Mouse (Mus musculus): ENCODE measurements around the gene 1700028P14Rik. TPM values are rescaled to one million over a fixed set of nuclear protein-coding genes. Genes with fewer than 3 reads are reported as not detected.
"Not testable (repeated sequence)": the region's sequence is repeated elsewhere in the genome, so short reads cannot be mapped to it uniquely, and the experiment has no call there.

1700028P14Rik gene
- total RNA-seq (2021): 1 to 10 TPM; 1.9 to 2.1 TPM

- peak; percentile 63 to 83 for DNase-seq (ENCODE audit: extremely low spot score in 1 of 2, low spot score in 2 of 2)
- intact Hi-C loops (cut with DNase I): loop anchor here (5.0 kb wide), 1 partner anchor 105 kb away; the partner anchor contains the start of gene Apba1
Measured at GRCm38 (mm10) chr19:23652644-23653043, at the start of gene 1700028P14Rik. TSS of gene 1700028P14Rik (minus strand) at chr19:23652812.

GRCm38 (mm10) chr19:23699131-23699530 is 46.5 kb upstream of the 1700028P14Rik start:
- DNase-seq (ENCODE audit: extremely low spot score in 1 of 2, low spot score in 2 of 2): no peak
- intact Hi-C loops (cut with DNase I): no loop called here

- DNase-seq (ENCODE audit: extremely low spot score in 1 of 2, low spot score in 2 of 2): no peak
- intact Hi-C loops (cut with DNase I): no loop called here
Measured at GRCm38 (mm10) chr19:23698366-23698765, 45.8 kb upstream of the 1700028P14Rik start.

- intact Hi-C loops (cut with DNase I): no loop called here
- no peak for DNase-seq (ENCODE audit: extremely low spot score in 1 of 2, low spot score in 2 of 2)
Measured at GRCm38 (mm10) chr19:23697861-23698260, 45.2 kb upstream of the 1700028P14Rik start.

- DNase-seq (ENCODE audit: extremely low spot score in 1 of 2, low spot score in 2 of 2): no peak
- intact Hi-C loops (cut with DNase I): no loop called here
Measured at GRCm38 (mm10) chr19:23694344-23694743, 41.7 kb upstream of the 1700028P14Rik start.

- intact Hi-C loops (cut with DNase I): no loop called here
- peak in 1 of 2 experiments; percentile 19 for DNase-seq (ENCODE audit: extremely low spot score in 1 of 2, low spot score in 2 of 2)
Measured at GRCm38 (mm10) chr19:23688421-23688946, 35.9 kb upstream of the 1700028P14Rik start.

- intact Hi-C loops (cut with DNase I): loop anchor here (2.0 kb wide), 1 partner anchor 71 kb away; the partner anchor contains the start of gene Apba1
- DNase-seq (ENCODE audit: extremely low spot score in 1 of 2, low spot score in 2 of 2): peak; percentile 74 to 94
Measured at GRCm38 (mm10) chr19:23687296-23688021, 34.8 kb upstream of the 1700028P14Rik start, which contains the start of gene Ptar1. TSS of gene Ptar1 (plus strand) at chr19:23687429.

- no peak for DNase-seq (ENCODE audit: extremely low spot score in 1 of 2, low spot score in 2 of 2)
- intact Hi-C loops (cut with DNase I): loop anchor here (2.0 kb wide), 1 partner anchor 72 kb away; the partner anchor contains the start of gene Apba1
Measured at GRCm38 (mm10) chr19:23686962-23687295, 34.3 kb upstream of the 1700028P14Rik start.

GRCm38 (mm10) chr19:23675656-23676055 is 23.0 kb upstream of the 1700028P14Rik start:
- DNase-seq (ENCODE audit: extremely low spot score in 1 of 2, low spot score in 2 of 2); intact Hi-C loops (cut with DNase I): not testable (repeated sequence)

GRCm38 (mm10) chr19:23673021-23673420 is 20.4 kb upstream of the 1700028P14Rik start:
- intact Hi-C loops (cut with DNase I): no loop called here
- no peak for DNase-seq (ENCODE audit: extremely low spot score in 1 of 2, low spot score in 2 of 2)

GRCm38 (mm10) chr19:23668142-23668655 is 15.6 kb upstream of the 1700028P14Rik start:
- intact Hi-C loops (cut with DNase I): no loop called here
- no peak for DNase-seq (ENCODE audit: extremely low spot score in 1 of 2, low spot score in 2 of 2)

- no peak for DNase-seq (ENCODE audit: extremely low spot score in 1 of 2, low spot score in 2 of 2)
- intact Hi-C loops (cut with DNase I): no loop called here
Measured at GRCm38 (mm10) chr19:23664083-23664482, 11.5 kb upstream of the 1700028P14Rik start.

GRCm38 (mm10) chr19:23658350-23658749 is 5.7 kb upstream of the 1700028P14Rik start:
- DNase-seq (ENCODE audit: extremely low spot score in 1 of 2, low spot score in 2 of 2): no peak
- intact Hi-C loops (cut with DNase I): no loop called here

- intact Hi-C loops (cut with DNase I): no loop called here
- no peak for DNase-seq (ENCODE audit: extremely low spot score in 1 of 2, low spot score in 2 of 2)
Measured at GRCm38 (mm10) chr19:23657261-23657932, 4.8 kb upstream of the 1700028P14Rik start.

- no peak for DNase-seq (ENCODE audit: extremely low spot score in 1 of 2, low spot score in 2 of 2)
- intact Hi-C loops (cut with DNase I): loop anchor here (5.0 kb wide), 1 partner anchor 104 kb away; the partner anchor contains the start of gene Apba1
Measured at GRCm38 (mm10) chr19:23653154-23653553, 542 bp upstream of the 1700028P14Rik start.

GRCm38 (mm10) chr19:23647308-23647707 is 5.3 kb downstream of the 1700028P14Rik start:
- peak in 1 of 2 experiments; percentile 37 for DNase-seq (ENCODE audit: extremely low spot score in 1 of 2, low spot score in 2 of 2)
- intact Hi-C loops (cut with DNase I): no loop called here

- peak in 1 of 2 experiments; percentile 46 for DNase-seq (ENCODE audit: extremely low spot score in 1 of 2, low spot score in 2 of 2)
- intact Hi-C loops (cut with DNase I): no loop called here
Measured at GRCm38 (mm10) chr19:23645347-23645746, 7.3 kb downstream of the 1700028P14Rik start.

- intact Hi-C loops (cut with DNase I): no loop called here
- DNase-seq (ENCODE audit: extremely low spot score in 1 of 2, low spot score in 2 of 2): no peak
Measured at GRCm38 (mm10) chr19:23643819-23644218, 8.8 kb downstream of the 1700028P14Rik start.

GRCm38 (mm10) chr19:23636786-23637185 is 15.8 kb downstream of the 1700028P14Rik start:
- intact Hi-C loops (cut with DNase I): no loop called here
- no peak for DNase-seq (ENCODE audit: extremely low spot score in 1 of 2, low spot score in 2 of 2)

Measured in left cerebral cortex, postnatal 10 days (tissue).